Mouse (Mus musculus): ENCODE data around the gene Anxa2. TPM values are rescaled to one million over a fixed set of nuclear protein-coding genes. Genes with fewer than 3 reads are reported as not detected.

Gene Anxa2
- polyA plus RNA-seq, 1 experiment, result 23.7 TPM

DNA sequence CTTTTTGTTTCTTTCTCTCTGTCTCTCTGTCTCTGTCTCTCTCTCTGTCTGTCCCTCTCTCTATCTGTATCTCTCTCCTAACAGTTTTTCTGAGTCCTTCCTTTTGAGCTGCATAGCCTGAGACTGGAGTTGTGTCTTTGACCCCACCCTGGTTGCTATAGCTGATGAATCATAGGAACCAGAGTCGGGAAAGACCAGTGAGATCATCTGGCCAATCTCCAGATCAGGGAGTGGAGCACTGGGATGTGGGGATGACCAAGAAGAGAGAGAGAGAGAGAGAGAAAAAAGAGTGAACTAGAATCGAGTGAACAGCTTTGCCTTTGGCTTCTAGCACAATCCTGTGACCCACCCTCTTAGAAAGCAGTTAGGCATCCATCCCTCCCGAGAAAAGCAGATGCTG, 10.2 kb upstream of the Anxa2 start:
- Histone ChIP-seq H3K27ac (ENCODE audit: insufficient read depth, low read length) (no peak overlapping the region), H3K4me3 (ENCODE audit: insufficient read depth, low read length) (no peak overlapping the region), H3K4me1 (ENCODE audit: control insufficient read depth, insufficient read depth, low read length) (no peaks in the 10 kb centered on the region)
- TF ChIP-seq CTCF (IDR thresholded peaks at IDR 0.05; ENCODE audit: extremely low read depth, insufficient read depth, low read length) (no peak), POLR2A (IDR thresholded peaks at IDR 0.05; ENCODE audit: extremely low read depth, insufficient read depth, low read length) (no peak)

DNA sequence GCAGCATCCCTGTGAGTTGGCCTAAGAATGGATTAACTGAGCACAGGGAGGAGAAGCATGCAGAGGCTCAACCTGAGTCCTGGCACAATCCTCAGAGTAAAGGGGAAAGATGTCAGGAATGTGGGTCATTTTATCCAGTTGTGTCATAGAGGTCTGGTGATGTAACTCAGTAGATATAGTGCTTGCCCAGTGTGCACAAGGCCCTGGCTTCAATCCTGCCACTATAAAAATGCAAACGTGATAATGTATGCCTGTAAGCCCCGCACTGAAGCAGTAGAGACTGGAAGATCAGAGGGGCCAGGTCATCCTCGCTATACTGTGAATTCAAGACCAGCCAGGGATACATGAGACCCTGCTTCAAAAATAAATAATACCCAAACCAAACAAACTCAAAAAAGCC, 4.6 kb upstream of the Anxa2 start:
- TF ChIP-seq CTCF (IDR thresholded peaks at IDR 0.05; ENCODE audit: extremely low read depth, insufficient read depth, low read length) (no peak), POLR2A (IDR thresholded peaks at IDR 0.05; ENCODE audit: extremely low read depth, insufficient read depth, low read length) (no peak)
- no peak overlapping the region for H3K27ac ChIP-seq (ENCODE audit: insufficient read depth, low read length)
- no peaks in the 10 kb centered on the region for H3K4me1 ChIP-seq (ENCODE audit: control insufficient read depth, insufficient read depth, low read length)
- H3K4me3 ChIP-seq (ENCODE audit: insufficient read depth, low read length), result no peak overlapping the region

DNA sequence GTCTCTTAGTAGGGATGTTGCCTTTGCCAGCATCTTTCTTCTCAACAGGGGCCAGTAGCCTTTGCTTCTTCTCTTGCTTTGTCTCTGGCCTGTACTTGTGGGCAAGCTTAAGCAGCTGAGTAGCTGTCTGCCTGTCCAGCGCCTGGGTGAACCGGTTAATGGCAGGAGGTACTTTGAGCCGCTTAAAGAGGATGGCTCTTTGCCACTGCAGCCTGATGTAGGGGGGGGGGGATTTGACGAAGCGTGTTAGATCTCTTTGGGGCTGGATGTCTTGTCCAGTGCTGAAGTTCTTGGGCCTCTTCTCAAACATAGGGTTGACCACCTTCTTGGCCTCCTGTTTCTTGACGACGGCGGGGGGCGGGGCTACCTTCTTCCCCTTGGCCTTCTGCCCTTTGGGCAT, 2.8 kb upstream of the Anxa2 start:
- Histone ChIP-seq H3K27ac (ENCODE audit: insufficient read depth, low read length) (no peak overlapping the region), H3K4me3 (ENCODE audit: insufficient read depth, low read length) (no peak overlapping the region), H3K4me1 (ENCODE audit: control insufficient read depth, insufficient read depth, low read length) (no peaks in the 10 kb centered on the region)
- TF ChIP-seq POLR2A (IDR thresholded peaks at IDR 0.05; ENCODE audit: extremely low read depth, insufficient read depth, low read length) (no peak), CTCF (IDR thresholded peaks at IDR 0.05; ENCODE audit: extremely low read depth, insufficient read depth, low read length) (no peak)

DNA sequence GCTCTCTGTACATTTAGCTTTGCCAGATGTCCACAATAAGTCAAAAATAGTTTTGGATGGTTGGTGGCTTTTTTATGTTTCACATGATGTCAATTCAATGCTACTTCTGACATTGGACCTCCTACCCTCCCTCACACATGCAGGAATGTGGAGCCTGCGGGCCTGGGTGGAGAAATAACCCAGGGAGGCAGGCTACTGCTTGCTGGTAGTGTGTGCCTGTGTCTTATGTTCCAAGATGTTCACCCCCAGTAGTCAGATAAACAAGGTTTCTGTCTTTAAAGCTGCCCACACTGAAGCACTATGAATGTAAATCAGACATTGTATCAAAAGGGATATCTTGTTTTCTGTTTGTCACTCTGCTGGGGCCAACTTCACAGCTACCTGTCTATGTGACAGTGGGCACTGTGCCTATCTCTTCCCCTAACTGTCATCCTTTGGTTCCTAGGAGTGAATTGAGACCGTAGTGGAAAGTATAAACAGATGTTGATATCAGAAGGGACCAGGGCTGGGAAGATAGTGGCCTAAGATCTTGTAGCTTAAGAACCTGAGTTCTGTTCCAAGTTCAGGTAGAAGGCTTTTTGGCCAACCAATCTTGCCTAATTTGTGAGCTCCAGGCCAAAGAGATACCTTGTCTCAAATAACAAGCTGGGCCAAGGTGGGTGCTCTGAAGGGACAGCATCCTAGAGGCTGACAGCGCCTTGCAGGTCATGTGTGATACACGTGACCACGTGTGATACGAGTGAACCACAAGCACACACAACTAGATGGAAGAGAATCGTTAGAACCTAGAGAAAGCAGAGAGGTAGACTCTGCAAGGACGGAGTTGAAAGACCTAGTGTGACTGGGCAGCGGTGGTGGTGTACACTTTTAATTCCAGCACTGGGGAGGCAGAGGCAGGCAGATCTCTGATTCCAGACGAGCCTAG, 1.3 kb upstream of the Anxa2 start:
- Histone ChIP-seq H3K4me3 (ENCODE audit: insufficient read depth, low read length) (no peak overlapping the region), H3K27ac (ENCODE audit: insufficient read depth, low read length) (no peak overlapping the region), H3K4me1 (ENCODE audit: control insufficient read depth, insufficient read depth, low read length) (no peaks in the 10 kb centered on the region)
- no peak for TF ChIP-seq CTCF (IDR thresholded peaks at IDR 0.05; ENCODE audit: extremely low read depth, insufficient read depth, low read length)
- no peak for TF ChIP-seq POLR2A (IDR thresholded peaks at IDR 0.05; ENCODE audit: extremely low read depth, insufficient read depth, low read length)

DNA sequence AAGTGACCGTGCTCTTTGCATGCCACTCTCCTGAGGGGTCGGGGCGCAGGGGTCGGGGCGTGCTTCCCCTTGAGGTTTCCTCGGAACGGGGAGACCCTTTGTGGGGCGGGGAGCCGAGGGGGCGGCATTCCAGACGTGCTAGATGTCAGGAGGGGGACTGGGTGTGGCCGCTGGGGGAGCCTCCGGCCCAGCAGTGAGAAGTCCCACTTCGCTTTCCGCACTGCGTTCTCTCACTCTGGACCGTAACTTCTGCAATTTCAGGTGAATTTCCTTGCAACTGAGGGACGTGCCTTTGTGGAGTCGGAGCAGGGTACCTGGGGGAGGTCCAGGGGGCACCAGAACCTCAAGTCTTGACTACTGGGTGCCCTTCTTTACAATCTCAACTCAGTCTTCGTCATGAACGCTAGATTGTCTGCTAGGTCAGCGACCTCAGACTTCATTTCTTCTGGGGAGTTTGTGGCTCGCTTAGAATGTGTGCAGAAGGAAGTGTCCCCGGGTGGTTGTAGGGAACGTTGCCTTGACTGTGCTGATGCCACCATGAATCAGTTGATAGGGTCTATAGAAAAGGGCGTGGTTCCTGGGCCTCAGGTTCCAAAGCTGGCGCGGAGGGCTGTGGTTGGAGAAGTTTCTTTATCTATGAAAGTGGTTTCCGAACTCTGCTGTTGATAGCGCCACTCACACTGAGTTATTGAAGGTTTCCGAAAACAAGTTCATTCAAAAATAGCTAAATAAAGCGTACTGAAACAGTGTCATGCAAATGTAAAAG, 664 bp downstream of the Anxa2 start:
- H3K4me1 ChIP-seq (ENCODE audit: control insufficient read depth, insufficient read depth, low read length), result no peaks in the 10 kb centered on the region
- no peak for TF ChIP-seq POLR2A (IDR thresholded peaks at IDR 0.05; ENCODE audit: extremely low read depth, insufficient read depth, low read length)
- TF ChIP-seq CTCF (IDR thresholded peaks at IDR 0.05; ENCODE audit: extremely low read depth, insufficient read depth, low read length), result no peak
- H3K27ac ChIP-seq (ENCODE audit: insufficient read depth, low read length), result no peak overlapping the region
- peak overlapping the region; percentile 26 for H3K4me3 ChIP-seq (ENCODE audit: insufficient read depth, low read length)

DNA sequence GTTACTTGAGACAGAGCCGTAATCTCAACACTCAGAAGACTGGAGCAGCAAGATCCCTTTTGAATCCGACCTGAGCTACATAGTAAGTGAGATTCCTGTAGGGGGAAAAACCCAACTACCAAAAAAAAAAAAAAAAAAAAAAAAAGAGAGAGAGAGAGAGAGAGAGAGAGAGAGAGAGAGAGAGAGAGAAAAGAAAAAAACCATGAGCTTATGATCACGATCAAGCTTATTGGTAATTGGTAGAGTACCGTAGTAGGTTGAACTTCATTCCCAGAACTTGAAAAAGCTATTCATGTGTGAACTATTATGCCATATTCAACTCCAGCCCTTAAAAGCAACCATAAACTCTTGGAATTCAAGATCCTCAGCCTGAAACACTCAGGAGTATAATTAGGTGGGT, 1.3 kb downstream of the Anxa2 start:
- Histone ChIP-seq H3K4me3 (ENCODE audit: insufficient read depth, low read length) (no peak overlapping the region; the same call in 1 of the 2 replicates), H3K27ac (ENCODE audit: insufficient read depth, low read length) (no peak overlapping the region), H3K4me1 (ENCODE audit: control insufficient read depth, insufficient read depth, low read length) (no peaks in the 10 kb centered on the region)
- TF ChIP-seq POLR2A (IDR thresholded peaks at IDR 0.05; ENCODE audit: extremely low read depth, insufficient read depth, low read length), result no peak
- no peak for TF ChIP-seq CTCF (IDR thresholded peaks at IDR 0.05; ENCODE audit: extremely low read depth, insufficient read depth, low read length)

DNA sequence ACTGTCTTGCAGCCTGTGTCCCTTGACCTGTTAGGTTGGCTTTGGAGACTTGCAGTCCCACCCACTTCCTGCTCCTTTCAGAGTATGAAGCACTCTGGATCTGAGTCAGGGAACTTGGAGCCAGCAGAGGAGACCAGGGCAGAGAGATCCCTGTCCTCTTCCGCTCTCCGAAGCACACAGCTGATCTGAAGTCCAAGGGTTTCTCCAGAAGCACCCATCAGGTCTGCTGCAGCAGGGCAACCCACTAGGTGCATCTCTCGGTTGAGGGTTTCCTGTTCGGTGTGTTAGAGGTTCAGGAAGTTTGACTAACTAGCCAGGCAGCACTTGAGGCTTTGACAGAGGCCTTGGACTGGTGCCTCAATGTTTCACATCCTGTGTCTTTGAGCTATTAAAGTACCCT, 2.0 kb downstream of the Anxa2 start:
- TF ChIP-seq POLR2A (IDR thresholded peaks at IDR 0.05; ENCODE audit: extremely low read depth, insufficient read depth, low read length) (no peak), CTCF (IDR thresholded peaks at IDR 0.05; ENCODE audit: extremely low read depth, insufficient read depth, low read length) (no peak)
- no peaks in the 10 kb centered on the region for H3K4me1 ChIP-seq (ENCODE audit: control insufficient read depth, insufficient read depth, low read length)
- H3K4me3 ChIP-seq (ENCODE audit: insufficient read depth, low read length), result no peak overlapping the region
- H3K27ac ChIP-seq (ENCODE audit: insufficient read depth, low read length), result no peak overlapping the region

DNA sequence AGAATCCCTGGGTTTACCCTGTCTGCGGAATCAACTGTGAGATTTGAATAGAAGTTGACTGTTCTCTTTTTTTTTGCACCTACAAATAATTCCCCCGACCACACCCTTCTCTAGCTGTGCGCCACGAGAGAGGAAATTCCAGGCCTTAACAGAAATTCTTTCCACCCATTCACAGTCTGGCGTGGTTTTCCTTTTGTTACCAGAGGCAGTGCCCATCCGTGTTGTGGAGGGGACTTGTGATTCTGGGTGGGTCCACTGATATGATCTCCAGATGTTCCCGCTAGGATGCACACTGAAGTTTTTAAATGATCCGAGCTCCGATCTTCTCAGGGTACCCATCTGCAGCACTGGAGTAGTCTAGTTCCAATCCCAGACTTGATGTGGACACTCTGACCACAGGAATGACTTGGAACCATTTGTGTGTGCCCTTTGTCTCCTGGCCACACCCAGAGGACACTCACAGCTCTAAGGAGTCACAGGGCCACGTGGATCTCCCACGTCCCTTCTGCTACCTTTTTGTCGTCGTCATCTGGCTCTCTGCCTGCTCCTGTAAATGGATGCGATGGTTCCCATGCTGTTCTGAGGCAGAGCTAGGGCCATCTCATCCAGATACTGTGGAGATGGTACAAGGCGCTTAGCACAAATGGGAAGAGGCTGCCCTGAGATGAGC, 3.1 kb downstream of the Anxa2 start:
- Histone ChIP-seq H3K4me1 (ENCODE audit: control insufficient read depth, insufficient read depth, low read length) (no peaks in the 10 kb centered on the region), H3K4me3 (ENCODE audit: insufficient read depth, low read length) (no peak overlapping the region)
- TF ChIP-seq POLR2A (IDR thresholded peaks at IDR 0.05; ENCODE audit: extremely low read depth, insufficient read depth, low read length), result no peak
- no peak for TF ChIP-seq CTCF (IDR thresholded peaks at IDR 0.05; ENCODE audit: extremely low read depth, insufficient read depth, low read length)

DNA sequence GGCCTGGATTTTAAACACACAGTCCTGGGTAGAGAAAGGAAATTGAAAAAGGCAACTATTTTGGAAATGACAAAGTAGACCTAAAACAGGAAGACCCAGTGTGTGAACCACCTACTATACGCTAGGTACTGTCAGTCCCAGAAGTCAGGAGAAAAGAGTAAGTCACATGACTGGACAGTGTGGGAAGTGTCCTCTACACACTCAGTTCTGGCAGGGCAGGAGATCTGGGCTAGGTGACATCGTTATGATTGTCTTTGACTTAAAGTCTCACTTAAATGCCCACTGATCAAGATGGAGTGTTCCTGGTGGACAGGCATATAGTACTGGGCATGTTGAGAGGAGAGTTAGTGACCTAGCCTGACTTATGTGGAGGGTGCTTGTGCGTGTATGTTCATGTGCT, 3.7 kb downstream of the Anxa2 start:
- Histone ChIP-seq H3K27ac (ENCODE audit: insufficient read depth, low read length) (no peak overlapping the region), H3K4me1 (ENCODE audit: control insufficient read depth, insufficient read depth, low read length) (no peaks in the 10 kb centered on the region), H3K4me3 (ENCODE audit: insufficient read depth, low read length) (no peak overlapping the region)
- TF ChIP-seq CTCF (IDR thresholded peaks at IDR 0.05; ENCODE audit: extremely low read depth, insufficient read depth, low read length) (no peak), POLR2A (IDR thresholded peaks at IDR 0.05; ENCODE audit: extremely low read depth, insufficient read depth, low read length) (no peak)

More for the DNA sequence above, 3.1 kb downstream of the Anxa2 start:
- H3K27ac ChIP-seq (ENCODE audit: insufficient read depth, low read length), result no peak overlapping the region
